Mouse (Mus musculus): Measurements from ENCODE around the gene Pigm.

The Pigm gene

GRCm38 (mm10) chr1:172376198-172376667 is at the start of gene Pigm:
TSS of gene Pigm (plus strand) at chr1:172376546.
- DNase-seq: peak; percentile 98

GRCm38 (mm10) chr1:172326684-172327083 is 49.7 kb upstream of the Pigm start:
- DNase-seq: peak; percentile 61

- DNase-seq: peak; percentile 62
These were observed 48.9 kb upstream of the Pigm start for GRCm38 (mm10) chr1:172327206-172328001.

GRCm38 (mm10) chr1:172328041-172328440 is 48.3 kb upstream of the Pigm start:
- DNase-seq: peak; percentile 74

GRCm38 (mm10) chr1:172328461-172328860 is 47.9 kb upstream of the Pigm start:
- DNase-seq: peak; percentile 73

GRCm38 (mm10) chr1:172329131-172329530 is 47.2 kb upstream of the Pigm start, which contains the start of gene Kcnj9:
TSS of gene Kcnj9 (minus strand) at chr1:172329318.
- DNase-seq: peak; percentile 98

- DNase-seq: no peak
These were observed 46.7 kb upstream of the Pigm start for GRCm38 (mm10) chr1:172329616-172330015.

- peak; percentile 48 for DNase-seq
These were observed 44.9 kb upstream of the Pigm start for GRCm38 (mm10) chr1:172331422-172331947.

GRCm38 (mm10) chr1:172332925-172333324 is 43.4 kb upstream of the Pigm start:
- no peak for DNase-seq

GRCm38 (mm10) chr1:172333512-172333911 is 42.8 kb upstream of the Pigm start:
- DNase-seq: peak; percentile 48

GRCm38 (mm10) chr1:172335804-172336203 is 40.5 kb upstream of the Pigm start:
- DNase-seq: peak; percentile 24

- DNase-seq: peak; percentile 86
These were observed 38.7 kb upstream of the Pigm start for GRCm38 (mm10) chr1:172337411-172338185.

- DNase-seq: peak; percentile 84
These were observed 35.5 kb upstream of the Pigm start, which contains the start of gene Kcnj10 for GRCm38 (mm10) chr1:172340729-172341321. TSS of gene Kcnj10 (plus strand) at chr1:172341210.

- DNase-seq: peak; percentile 47
These were observed 35.0 kb upstream of the Pigm start for GRCm38 (mm10) chr1:172341386-172341785.

- DNase-seq: peak; percentile 55
These were observed 33.6 kb upstream of the Pigm start for GRCm38 (mm10) chr1:172342729-172343128.

- DNase-seq: peak; percentile 44
These were observed 32.4 kb upstream of the Pigm start for GRCm38 (mm10) chr1:172343914-172344313.

GRCm38 (mm10) chr1:172344820-172345219 is 31.5 kb upstream of the Pigm start:
- DNase-seq: no peak

GRCm38 (mm10) chr1:172346707-172347106 is 29.6 kb upstream of the Pigm start:
- no peak for DNase-seq

- no peak for DNase-seq
These were observed 29.0 kb upstream of the Pigm start for GRCm38 (mm10) chr1:172347382-172347781.

GRCm38 (mm10) chr1:172349504-172349903 is 26.8 kb upstream of the Pigm start:
- no peak for DNase-seq

GRCm38 (mm10) chr1:172349916-172350812 is 26.2 kb upstream of the Pigm start:
- DNase-seq: peak; percentile 45

GRCm38 (mm10) chr1:172352001-172352400 is 24.3 kb upstream of the Pigm start:
- DNase-seq: no peak

All from cerebellum, adult 9-10 months (tissue).